Mouse (Mus musculus): ENCODE data around the gene Ift74.

The Ift74 gene

GRCm38 (mm10) chr4:94691078-94691477, 76.8 kb downstream of the Ift74 start:
- in situ Hi-C loops (cut with MboI; ENCODE audit: low sequenced_read_pairs), result no loop called here

- in situ Hi-C loops (cut with MboI; ENCODE audit: low sequenced_read_pairs), result no loop called here
Observed at GRCm38 (mm10) chr4:94692175-94692574, 77.9 kb downstream of the Ift74 start.

DNA sequence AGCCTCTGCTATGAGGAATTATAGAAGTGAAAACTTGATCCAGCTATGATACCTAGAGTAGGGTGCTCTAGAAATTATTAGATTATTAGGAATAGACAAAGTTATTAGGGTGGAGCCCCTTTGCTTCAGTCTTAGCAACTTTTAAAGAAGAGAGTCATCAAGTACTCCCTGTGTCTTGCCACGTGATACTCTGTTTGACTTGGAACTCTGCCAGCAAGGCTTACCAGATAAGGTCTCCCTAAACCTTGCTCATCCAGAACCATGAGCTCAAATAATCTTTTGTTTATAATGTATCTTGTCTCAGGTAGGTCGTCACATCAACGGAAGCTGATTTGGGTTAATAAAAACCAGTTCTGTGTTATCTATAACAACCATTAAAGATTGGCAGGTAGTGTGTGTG, 82.1 kb downstream of the Ift74 start:
- in situ Hi-C loops (cut with MboI; ENCODE audit: low sequenced_read_pairs), result no loop called here

- in situ Hi-C loops (cut with MboI; ENCODE audit: low sequenced_read_pairs), result no loop called here
Observed at GRCm38 (mm10) chr4:94711002-94711401, 96.7 kb downstream of the Ift74 start.

DNA sequence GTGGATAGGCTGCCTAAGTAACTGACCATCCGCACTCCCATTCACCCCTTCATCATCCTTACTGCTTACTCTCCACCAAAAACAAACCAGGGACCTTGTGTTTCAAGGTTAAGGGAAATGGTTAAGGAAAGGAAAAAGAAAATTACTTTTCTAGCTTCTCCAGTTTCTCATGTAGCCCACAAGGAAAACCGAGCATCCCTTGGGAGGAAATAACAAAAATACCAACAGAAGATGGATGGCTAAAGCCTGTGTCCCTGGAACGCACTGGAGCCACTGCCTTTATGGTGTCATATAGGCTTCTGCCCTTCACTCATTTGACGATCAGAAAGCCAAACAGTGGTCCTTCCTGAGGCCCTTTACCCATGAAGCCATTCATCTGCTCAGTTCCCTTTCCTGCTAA, 97.1 kb downstream of the Ift74 start:
- in situ Hi-C loops (cut with MboI; ENCODE audit: low sequenced_read_pairs), result no loop called here

DNA sequence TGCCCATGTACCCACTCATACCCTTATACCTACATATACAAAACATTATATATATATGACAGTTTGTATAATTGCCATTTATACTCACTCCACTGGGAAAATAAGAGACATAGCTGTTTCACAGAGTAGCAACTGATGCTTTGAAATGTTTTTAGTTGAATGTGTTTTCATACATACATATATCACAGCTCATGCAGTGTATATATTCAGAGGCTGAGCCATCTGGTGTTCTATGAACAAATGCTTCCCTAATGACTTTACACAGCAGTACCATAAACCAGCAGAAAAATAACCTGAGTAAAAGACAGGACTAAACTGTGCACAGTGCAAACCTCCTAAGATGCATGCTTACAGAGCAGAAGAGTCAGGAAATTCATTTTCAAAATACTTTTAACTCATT, 99.5 kb downstream of the Ift74 start:
- in situ Hi-C loops (cut with MboI; ENCODE audit: low sequenced_read_pairs), result no loop called here

- in situ Hi-C loops (cut with MboI; ENCODE audit: low sequenced_read_pairs), result no loop called here
Observed at GRCm38 (mm10) chr4:94715166-94715565, 100.9 kb downstream of the Ift74 start.

- in situ Hi-C loops (cut with MboI; ENCODE audit: low sequenced_read_pairs), result no loop called here
Observed at GRCm38 (mm10) chr4:94725799-94726198, 111.5 kb downstream of the Ift74 start.

DNA sequence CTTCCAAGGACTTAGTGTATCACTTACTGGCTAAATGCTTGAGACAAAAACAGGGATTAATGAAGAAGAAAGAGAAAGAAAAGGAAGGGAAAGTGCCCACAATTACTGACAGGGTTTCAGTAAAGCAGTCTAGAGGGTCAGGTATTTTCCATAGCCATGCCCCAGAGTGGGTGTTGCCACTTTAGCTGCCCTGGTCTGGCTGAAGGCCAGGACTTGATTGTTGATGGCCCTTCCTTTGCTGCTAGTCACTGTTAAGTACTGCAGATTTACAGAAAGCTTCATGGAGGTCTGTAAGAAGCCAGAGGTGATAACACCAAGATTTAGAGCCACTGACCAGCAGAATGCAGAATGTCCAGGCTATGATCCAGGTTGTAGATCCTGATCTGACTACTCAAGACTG, 118.4 kb downstream of the Ift74 start:
- in situ Hi-C loops (cut with MboI; ENCODE audit: low sequenced_read_pairs), result no loop called here

DNA sequence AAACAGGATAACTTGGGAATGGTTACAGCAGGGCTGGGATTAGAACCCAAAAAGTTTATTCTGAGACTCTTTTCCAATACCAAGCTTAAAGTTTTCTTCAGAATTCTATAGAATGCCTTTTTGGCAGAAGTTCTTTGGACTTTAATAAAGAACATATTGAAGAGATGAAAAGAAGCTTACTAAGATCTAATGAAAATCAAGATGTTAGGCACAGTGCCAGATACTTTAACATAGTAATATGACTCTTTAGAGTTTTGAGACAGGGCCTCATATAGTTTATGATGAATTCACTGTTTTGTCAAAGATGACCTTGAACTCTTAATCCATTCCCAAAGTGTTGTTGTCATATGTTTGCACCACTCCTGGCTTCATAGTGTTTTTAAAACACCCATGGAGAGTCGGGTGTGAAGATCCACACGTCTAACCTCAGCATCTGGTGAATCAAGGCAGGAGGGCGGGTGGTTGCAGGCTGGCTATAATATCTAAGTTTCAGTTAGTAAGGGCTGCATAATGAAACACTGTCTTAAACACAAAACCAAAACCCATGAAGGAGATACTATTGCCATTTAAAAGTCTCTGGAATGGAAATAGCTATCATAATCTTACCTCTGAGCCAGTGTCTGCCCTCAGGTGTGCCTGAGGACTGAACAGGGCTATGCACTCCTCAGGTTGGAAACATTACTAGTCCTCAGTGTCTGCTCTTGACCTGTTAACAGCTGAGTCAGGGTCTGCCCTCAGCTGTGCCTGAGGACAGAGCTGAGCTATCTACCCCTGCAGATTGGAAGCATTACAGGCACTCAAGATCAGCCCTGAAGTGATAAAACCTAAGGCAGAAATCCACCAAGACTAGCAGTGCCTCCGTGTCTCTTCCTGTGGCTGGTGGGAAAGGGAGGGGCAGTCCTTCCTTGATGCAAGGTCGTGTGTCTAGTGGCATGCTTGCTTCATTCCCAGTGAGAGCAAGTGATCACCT, 123.3 kb downstream of the Ift74 start:
- in situ Hi-C loops (cut with MboI; ENCODE audit: low sequenced_read_pairs), result no loop called here

DNA sequence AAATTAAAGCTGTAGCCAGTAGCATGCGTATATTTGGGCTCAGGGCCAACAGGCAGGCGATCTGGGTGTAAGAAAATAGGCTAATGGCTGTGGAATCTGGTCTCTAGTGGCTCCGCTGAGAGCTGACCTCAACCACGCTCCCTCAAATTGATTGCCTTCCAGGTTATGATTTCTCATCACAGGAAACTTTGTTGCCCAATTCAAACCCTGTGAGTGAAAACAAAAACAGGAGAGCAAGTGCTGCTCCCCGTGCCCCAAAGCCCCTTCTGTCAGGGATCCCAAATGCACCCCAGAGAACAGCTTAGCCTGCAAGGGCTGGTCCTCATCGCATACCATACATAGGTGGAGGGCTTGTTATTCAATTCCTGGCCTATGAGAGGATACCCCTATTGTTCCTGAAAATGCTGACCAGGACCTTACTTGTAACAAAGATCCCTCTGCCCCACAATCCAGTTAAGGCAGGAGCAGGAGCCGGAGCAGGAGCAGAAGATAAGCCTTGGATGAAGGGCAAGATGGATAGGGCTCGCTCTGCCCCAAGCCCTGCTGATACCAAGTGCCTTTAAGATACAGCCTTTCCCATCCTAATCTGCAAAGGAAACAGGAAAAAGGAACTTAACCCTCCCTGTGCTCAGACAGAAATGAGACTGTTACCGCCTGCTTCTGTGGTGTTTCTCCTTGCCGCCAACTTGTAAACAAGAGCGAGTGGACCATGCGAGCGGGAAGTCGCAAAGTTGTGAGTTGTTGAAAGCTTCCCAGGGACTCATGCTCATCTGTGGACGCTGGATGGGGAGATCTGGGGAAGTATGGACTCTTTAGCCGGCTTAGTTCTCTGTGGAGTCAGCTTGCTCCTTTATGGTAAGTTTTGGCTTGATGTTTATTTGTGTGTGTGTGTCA, 124.8 kb downstream of the Ift74 start, which contains the start of gene Tek:
Gene Tek (plus strand): TSS at position 452 of the 894 bp plus-strand sequence.
- in situ Hi-C loops (cut with MboI; ENCODE audit: low sequenced_read_pairs), result no loop called here

DNA sequence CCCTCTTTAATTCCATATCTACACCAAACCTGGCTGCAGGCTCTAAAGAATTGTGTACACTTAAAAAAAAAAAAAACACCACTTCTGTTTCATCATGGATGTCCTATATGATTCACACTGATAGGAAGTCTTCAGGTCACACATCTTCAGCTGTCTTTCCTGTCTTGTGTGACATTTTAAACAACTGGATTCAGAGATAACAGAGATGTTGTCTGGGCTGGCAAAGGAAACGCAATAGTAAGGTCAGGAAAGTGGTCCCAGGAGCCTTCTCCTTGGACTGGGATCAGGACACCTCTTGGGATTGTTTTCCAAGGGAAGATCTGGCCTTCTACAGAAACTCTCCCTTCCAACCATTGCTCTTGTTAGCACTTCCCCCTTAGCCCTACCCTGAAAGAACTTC, 127.5 kb downstream of the Ift74 start:
- in situ Hi-C loops (cut with MboI; ENCODE audit: low sequenced_read_pairs), result no loop called here

Data from CH12F3 (cell line).